Mouse (Mus musculus) liver, embryonic 12.5 days (tissue): ENCODE measurements around the gene Npl. TPM values are rescaled to one million over a fixed set of nuclear protein-coding genes. Genes with fewer than 3 reads are reported as not detected.

ENCODE experiments used
- ATAC-seq: fragments of 200-750 bp; cut with Nextera tagmentation; 2 replicates; pipeline ENCODE4 v1.8.0; 2017; ENCODE audit warnings: moderate number of reproducible peaks, mild to moderate bottlenecking, moderate library complexity
- H3K27ac ChIP-seq: fragments of 300-500 bp; sonication (generic); 2 replicates; pipeline ENCODE4 v1.5.1; 2016; ENCODE audit warnings: mild to moderate bottlenecking
- H3K27me3 ChIP-seq: fragments of 300-500 bp; sonication (generic); replicated peaks from 2 replicates; pipeline ENCODE4 v1.6.1; 2016; ENCODE audit warnings: mild to moderate bottlenecking, moderate library complexity
- H3K36me3 ChIP-seq: fragments of 300-500 bp; sonication (generic); 2 replicates; pipeline ENCODE4 v1.6.1; 2016; ENCODE audit warnings: mild to moderate bottlenecking, moderate library complexity
- H3K4me1 ChIP-seq: fragments of 300-500 bp; sonication (generic); 2 replicates; pipeline ENCODE4 v1.6.1; 2016
- H3K4me2 ChIP-seq: fragments of 300-500 bp; sonication (generic); 2 replicates; pipeline ENCODE4 v1.6.1; 2016; ENCODE audit warnings: mild to moderate bottlenecking, moderate library complexity
- H3K4me3 ChIP-seq: fragments of 300-500 bp; sonication (generic); 2 replicates; pipeline ENCODE4 v1.5.1; 2016; ENCODE audit warnings: mild to moderate bottlenecking, moderate library complexity
- H3K9ac ChIP-seq: fragments of 300-500 bp; sonication (generic); 2 replicates; pipeline ENCODE4 v1.6.1; 2016; ENCODE audit warnings: mild to moderate bottlenecking, moderate library complexity
- H3K9me3 ChIP-seq: fragments of 300-500 bp; sonication (generic); replicated peaks from 2 replicates; pipeline ENCODE4 v1.6.1; 2016; ENCODE audit warnings: mild to moderate bottlenecking, moderate library complexity
- WGBS: fragments of 180-500 bp; shearing (Covaris S2); methylation state at CpG from one replicate; pipeline ENCODE4 v1.1.7; 2016; ENCODE audit not compliant: insufficient replicate concordance; 5-methylcytosine and 5-hydroxymethylcytosine counted together
- polyA plus RNA-seq: library from polyadenylated mRNA; unstranded; fragments of >200 nt; fragmentation: Nextera tagmentation; extraction: Ambion mirVana; gene quantifications from 2 replicates; pipeline ENCODE4 v1.2.1, GENCODE M21; 2016

The Npl gene
- polyA plus RNA-seq, 1 experiment from 2014 or later = 9.5 TPM

DNA sequence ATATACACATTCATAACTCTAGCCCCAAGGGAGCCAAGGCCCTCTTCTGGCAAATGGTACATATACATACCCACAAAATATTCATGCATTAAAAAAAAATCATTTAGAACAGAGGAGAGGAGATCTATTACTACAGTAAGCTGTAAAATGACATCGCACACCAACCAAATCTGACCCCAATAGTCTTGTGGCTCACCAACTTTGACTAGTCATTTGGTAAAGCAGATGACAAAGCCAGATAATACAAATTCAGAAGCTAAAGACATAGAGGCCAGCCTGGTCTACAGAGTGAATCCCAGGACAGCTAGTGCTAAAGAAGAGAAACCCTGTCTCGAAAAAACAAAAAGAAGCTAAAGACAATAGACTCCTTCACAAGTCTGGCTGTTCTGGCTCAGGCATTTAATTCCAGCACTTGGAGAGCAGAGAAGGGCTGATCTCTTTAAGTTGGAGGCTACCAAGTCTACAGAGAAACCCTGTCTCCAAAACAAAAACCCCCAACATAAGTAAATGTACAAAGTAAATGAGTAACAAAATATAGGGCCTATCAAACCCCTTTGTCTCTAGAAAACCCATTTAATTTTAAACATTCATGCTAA is 64.5 kb downstream of the Npl start:
- Histone ChIP-seq H3K4me3 (peak overlapping the region; percentile 100), H3K4me2 (peak overlapping the region; percentile 89), H3K4me1 (peaks cover 31% of the 10 kb centered on the region), H3K36me3 (peaks cover 46% of the 10 kb centered on the region), H3K9ac (peak overlapping the region; percentile 98), H3K9me3 (no peaks in the 10 kb centered on the region), H3K27ac (peak overlapping the region; percentile 69), H3K27me3 (no peaks in the 10 kb centered on the region)
- ATAC-seq = no peak
- 26% methylated on average over 2 of the region's 2 CpGs for WGBS

- no peak for ATAC-seq
- H3K4me3 ChIP-seq = no peak overlapping the region
- peaks cover 88% of the 10 kb centered on the region for H3K36me3 ChIP-seq
- no peak overlapping the region for H3K4me2 ChIP-seq
- no peak overlapping the region for H3K27ac ChIP-seq
- 50% methylated on average over 1 of the region's 1 CpGs for WGBS
- H3K4me1 ChIP-seq = peaks cover 21% of the 10 kb centered on the region
- no peaks in the 10 kb centered on the region for H3K27me3 ChIP-seq
- H3K9me3 ChIP-seq = no peaks in the 10 kb centered on the region
- no peak overlapping the region for H3K9ac ChIP-seq
Observed at GRCm38 (mm10) chr1:153481025-153481412, 68.8 kb downstream of the Npl start.

- Histone ChIP-seq H3K4me3 (no peak overlapping the region), H3K27ac (no peak overlapping the region), H3K4me1 (peaks cover 15% of the 10 kb centered on the region), H3K4me2 (no peak overlapping the region), H3K36me3 (peaks cover 93% of the 10 kb centered on the region), H3K27me3 (no peaks in the 10 kb centered on the region), H3K9ac (no peak overlapping the region), H3K9me3 (no peaks in the 10 kb centered on the region)
- ATAC-seq = peak; percentile 22; the same call in 1 of the 2 replicates
- WGBS = 30% methylated on average over 1 of the region's 1 CpGs
Observed at GRCm38 (mm10) chr1:153480386-153481024, 69.3 kb downstream of the Npl start.

DNA sequence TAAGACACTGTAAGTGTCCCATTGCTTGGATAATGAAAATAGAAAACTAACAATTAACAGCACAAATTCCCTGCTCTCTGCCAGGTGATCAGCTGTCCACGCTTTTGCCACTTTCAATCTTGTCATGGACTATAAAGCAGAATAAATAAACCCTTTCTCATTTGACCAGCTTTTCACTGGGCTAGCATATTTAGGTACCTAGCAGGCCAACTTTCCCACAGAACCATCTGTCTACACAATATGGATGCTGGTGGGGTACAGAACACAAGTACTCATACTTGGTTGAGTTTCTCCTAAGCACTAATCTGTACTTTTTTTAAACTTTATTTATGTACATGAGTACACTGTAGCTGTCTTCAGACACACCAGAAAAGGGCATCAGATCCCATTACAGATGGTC is 70.5 kb downstream of the Npl start:
- Histone ChIP-seq H3K36me3 (peaks cover 97% of the 10 kb centered on the region), H3K9me3 (no peaks in the 10 kb centered on the region), H3K9ac (no peak overlapping the region), H3K27me3 (no peaks in the 10 kb centered on the region), H3K4me3 (no peak overlapping the region), H3K27ac (no peak overlapping the region), H3K4me2 (no peak overlapping the region), H3K4me1 (peaks cover 3% of the 10 kb centered on the region)
- WGBS = 84% methylated on average over 1 of the region's 1 CpGs
- ATAC-seq = no peak

DNA sequence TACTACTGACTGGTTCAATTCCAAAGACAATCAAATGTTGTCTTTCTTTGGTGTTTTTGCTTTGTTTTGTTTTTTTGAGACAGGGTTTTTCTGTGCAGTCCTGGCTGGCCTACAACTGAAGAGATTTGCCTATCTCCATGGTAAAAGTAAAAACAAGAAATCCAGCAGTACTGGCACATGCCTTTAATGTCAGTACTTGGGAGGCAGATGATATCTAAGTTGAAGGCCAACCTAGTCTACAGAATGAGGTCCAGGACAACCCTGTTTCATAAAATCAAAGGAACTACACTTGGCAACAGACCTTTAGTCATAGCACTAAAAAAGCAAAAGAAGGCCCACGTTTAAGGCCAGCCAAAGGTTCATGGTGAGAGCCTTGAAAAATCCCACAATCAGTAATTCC is 88.0 kb downstream of the Npl start:
- ATAC-seq = no peak
- Histone ChIP-seq H3K4me1 (no peaks in the 10 kb centered on the region), H3K4me3 (no peak overlapping the region), H3K36me3 (peaks cover 99% of the 10 kb centered on the region), H3K27me3 (no peaks in the 10 kb centered on the region), H3K9me3 (no peaks in the 10 kb centered on the region), H3K27ac (no peak overlapping the region), H3K9ac (no peak overlapping the region), H3K4me2 (no peak overlapping the region)
- 82% methylated on average over 1 of the region's 1 CpGs for WGBS

DNA sequence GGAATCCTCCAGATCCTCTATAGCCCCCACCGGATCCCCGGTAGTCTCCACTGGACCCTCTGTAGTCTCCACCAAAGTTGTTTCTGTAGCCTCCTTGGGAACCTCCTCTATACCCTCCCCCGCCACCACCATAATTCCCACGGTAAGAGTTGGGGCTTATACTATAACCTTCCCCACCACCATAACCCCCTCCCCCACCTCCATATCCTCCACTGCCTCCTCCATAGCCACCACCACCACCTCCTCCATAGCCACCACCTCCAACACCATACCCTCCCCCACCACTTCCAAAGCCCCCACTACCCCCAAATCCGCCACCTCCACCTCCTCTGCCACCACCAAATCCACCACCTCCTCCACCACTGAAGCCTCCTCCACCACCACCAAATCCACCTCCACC is 93.7 kb downstream of the Npl start:
- peaks cover 78% of the 10 kb centered on the region for H3K36me3 ChIP-seq
- H3K9ac ChIP-seq = no peak overlapping the region
- WGBS = 82% methylated on average over 5 of the region's 5 CpGs
- H3K4me2 ChIP-seq = no peak overlapping the region
- no peak overlapping the region for H3K27ac ChIP-seq
- no peaks in the 10 kb centered on the region for H3K4me1 ChIP-seq
- H3K4me3 ChIP-seq = no peak overlapping the region
- H3K27me3 ChIP-seq = no peaks in the 10 kb centered on the region
- H3K9me3 ChIP-seq = no peaks in the 10 kb centered on the region
- ATAC-seq = 0 out of 2 replicates have a peak, but pooled peaks have one; percentile 9

GRCm38 (mm10) chr1:153453146-153453642 is 96.7 kb downstream of the Npl start:
- Histone ChIP-seq H3K9ac (no peak overlapping the region), H3K4me2 (no peak overlapping the region), H3K36me3 (peaks cover 54% of the 10 kb centered on the region), H3K9me3 (no peaks in the 10 kb centered on the region), H3K27me3 (no peaks in the 10 kb centered on the region), H3K4me1 (no peaks in the 10 kb centered on the region), H3K27ac (no peak overlapping the region), H3K4me3 (no peak overlapping the region)
- WGBS = 85% methylated on average over 3 of the region's 3 CpGs
- peak; percentile 22; the same call in 1 of the 2 replicates for ATAC-seq

Other genes starting within 250 kb of the Npl start
- 14.8 and 15.7 TPM in 2 replicates for gene Lamc1, start 217.3 kb downstream of the Npl start, polyA plus RNA-seq
- gene Shcbp1l, start 124.9 kb downstream of the Npl start, polyA plus RNA-seq = 0.18 and 0.24 TPM in 2 replicates
- 20.5 and 21.4 TPM in 2 replicates for gene Dhx9, start 62.4 kb downstream of the Npl start, polyA plus RNA-seq
- 0.10 and 0.22 TPM in 2 replicates for gene Rgs8, start 103.0 kb upstream of the Npl start, polyA plus RNA-seq
- 0.57 and 0.81 TPM in 2 replicates for gene Rgs16, start 190.3 kb upstream of the Npl start, polyA plus RNA-seq
- gene Rnasel, start 199.4 kb upstream of the Npl start, polyA plus RNA-seq = 10.4 TPM in 2 replicates